In the genomic region with DNA sequence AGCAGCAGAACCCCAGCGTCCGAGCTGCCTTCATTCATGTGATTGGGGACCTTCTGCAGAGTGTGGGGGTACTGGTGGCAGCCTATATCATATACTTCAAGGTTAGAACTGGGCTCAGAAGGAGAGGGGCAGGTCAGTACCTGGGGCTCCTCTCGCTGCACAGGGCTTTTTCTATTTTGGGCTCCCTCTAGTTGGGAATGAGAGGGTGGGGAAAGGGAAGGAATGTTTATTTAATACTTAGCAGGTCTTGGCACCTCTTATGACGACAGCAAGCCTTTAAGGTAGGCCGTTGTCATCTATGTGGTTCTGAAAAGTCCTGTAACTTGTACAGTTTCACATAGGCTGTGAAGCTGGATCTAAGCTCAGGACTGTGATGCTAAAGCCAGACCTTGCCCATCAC, we compare ENCODE assay signal across 24 mouse cellular contexts. TPM values are rescaled to one million over a fixed set of nuclear protein-coding genes. Genes with fewer than 3 reads are reported as not detected.
"Had no signal": no experiment of that assay in that cellular context is flagged by ENCODE, and none has a peak within 500 bp of the region (broad histone marks: within the 10 kb centered on the region; RNA-seq: fewer than 3 reads in every experiment).

No protein-coding gene starts in this region.

- H3K9ac ChIP-seq: kidney, embryonic 15.5 days; liver, embryonic 13.5 days; lung, embryonic 14.5 days; neural tube, embryonic 12.5 days; neural tube, embryonic 15.5 days; stomach, embryonic 15.5 days had no signal

- DNase-seq: layer of hippocampus, postnatal 36 days; liver, embryonic 13.5 days; lung, embryonic 14.5 days; midbrain, embryonic 14.5 days; right cerebral cortex, adult 18-20 months; right cerebral cortex, postnatal 14 days; right cerebral cortex, postnatal 4 days; spleen, adult 18-20 months; thymus, postnatal 25 days had no signal

- H3K9me3 ChIP-seq: kidney, embryonic 15.5 days; liver, embryonic 13.5 days; neural tube, embryonic 12.5 days; neural tube, embryonic 15.5 days; stomach, embryonic 15.5 days had no signal

- H3K4me2 ChIP-seq: kidney, embryonic 15.5 days; liver, embryonic 13.5 days; lung, embryonic 14.5 days; midbrain, embryonic 11.5 days; neural tube, embryonic 12.5 days; neural tube, embryonic 15.5 days; stomach, embryonic 15.5 days had no signal

- H3K27ac ChIP-seq: kidney, embryonic 15.5 days; left cerebral cortex, adult 2 months; liver, embryonic 13.5 days; neural tube, embryonic 12.5 days; neural tube, embryonic 15.5 days; stomach, embryonic 15.5 days had no signal

- H3K4me3 ChIP-seq: kidney, embryonic 15.5 days; left cerebral cortex, adult 2 months; liver, embryonic 13.5 days; neural tube, embryonic 12.5 days; neural tube, embryonic 15.5 days; stomach, embryonic 15.5 days had no signal

- H3K36me3 ChIP-seq: kidney, embryonic 15.5 days; liver, embryonic 13.5 days; neural tube, embryonic 12.5 days; neural tube, embryonic 15.5 days; stomach, embryonic 15.5 days had no signal

RNA-seq across cellular contexts. Expression of a gene that starts 5.6 kb away (rescaled TPM):
- total RNA-seq: layer of hippocampus, postnatal 10 days; layer of hippocampus, postnatal 36 days; left cerebral cortex, adult 2 months; left cerebral cortex, postnatal 10 days; left cerebral cortex, postnatal 36 days; megakaryocyte-erythroid progenitor cell, adult 5-6 weeks; midbrain, postnatal 0 days had no signal
- polyA plus RNA-seq: limb, embryonic 11.5 days; liver, adult 2 months; liver, embryonic 13.5 days; midbrain, embryonic 11.5 days; midbrain, embryonic 14.5 days; neural tube, embryonic 12.5 days had no signal

RNA-seq across cellular contexts. Expression of a gene that starts 33.6 kb away (rescaled TPM):
- total RNA-seq: layer of hippocampus, adult 8-10 months; layer of hippocampus, postnatal 36 days; megakaryocyte progenitor cell, adult 5-6 weeks; megakaryocyte-erythroid progenitor cell, adult 5-6 weeks had no signal
- polyA plus RNA-seq: liver, adult 2 months; lung, embryonic 14.5 days; midbrain, embryonic 11.5 days had no signal

RNA-seq across cellular contexts. Expression of a gene that starts 35.1 kb away (rescaled TPM):
- total RNA-seq: megakaryocyte progenitor cell, adult 5-6 weeks; megakaryocyte-erythroid progenitor cell, adult 5-6 weeks had no signal
